Mouse (Mus musculus) left cerebral cortex, adult 2 months (tissue): Measurements from ENCODE around the gene Rps6. TPM values are rescaled to one million over a fixed set of nuclear protein-coding genes. Genes with fewer than 3 reads are reported as not detected.

ENCODE experiments used
- DNase-seq, 2 experiments: peaks; one replicate each; pipeline ENCODE4 v3.0.0; 2021 to 2022; ENCODE audit warnings: low spot score in 2 of 2, mixed read lengths in 1 of 2; ENCODE audit errors: extremely low spot score in 1 of 2
- H3K27ac ChIP-seq: fragments of 200-600 bp; 2 replicates; pipeline ENCODE4 v1.8.1; 2022
- H3K4me3 ChIP-seq: fragments of 200-600 bp; 2 replicates; pipeline ENCODE4 v1.8.1; 2022
- CTCF ChIP-seq: fragments of 200-600 bp; IDR thresholded peaks from 2 replicates; pipeline ENCODE4 v1.8.1; 2022; ENCODE audit warnings: antibody characterized with exemption, mild to moderate bottlenecking, moderate library complexity
- intact Hi-C: fragments of 180-260 bp; cut with DNase I; formaldehyde crosslinking; loops from one replicate; pipeline ENCODE4 v1.15.1; 2025
- long read RNA-seq, 2 experiments: library from polyadenylated mRNA; stranded (forward); transcript quantifications; one replicate each; pipeline ENCODE4 v2.0.0; 2021; ENCODE audit warnings: borderline mapping rate in 2 of 2
- total RNA-seq, 2 experiments: library from RNA; stranded (reverse); gene quantifications; 2 replicates each; pipeline ENCODE4 v1.2.3; 2021

The Rps6 gene
- total RNA-seq, result 100 to 1,000 TPM; 381 to 396 TPM
- long read RNA-seq, experiment 1, transcript Rps6-204 (4 exons, 1,128 nt), result minor isoform, 29 of 67 reads
- long read RNA-seq, experiment 1, transcript Rps6-201 (5 exons, 878 nt), result major isoform, 36 of 67 reads
- long read RNA-seq, experiment 1, partial matches to known transcripts, result 1 of 67 reads
- long read RNA-seq, experiment 1, other reads (novel, unspliced or antisense), result 1 of 67 reads
- long read RNA-seq, experiment 2, transcript Rps6-204 (4 exons, 1,128 nt), result minor isoform, 21 of 70 reads
- long read RNA-seq, experiment 2, transcript Rps6-201 (5 exons, 878 nt), result major isoform, 44 of 70 reads
- long read RNA-seq, experiment 2, partial matches to known transcripts, result 3 of 70 reads
- long read RNA-seq, experiment 2, other reads (novel, unspliced or antisense), result 2 of 70 reads

GRCm38 (mm10) chr4:86857113-86858069 is at the start of gene Rps6:
Gene Rps6 (minus strand): TSS chr4:86857412.
- intact Hi-C loops, result loop anchor here (5.0 kb wide), 2 partner anchors 245 to 505 kb away; partner anchors contain the start of gene Haus6

GRCm38 (mm10) chr4:86905869-86906268 is 48.7 kb upstream of the Rps6 start:
- DNase-seq, result no peak
- H3K4me3 ChIP-seq, result no peak overlapping the region
- H3K27ac ChIP-seq, result no peak overlapping the region
- intact Hi-C loops, result no loop called here
- TF ChIP-seq CTCF, result no peak

More at GRCm38 (mm10) chr4:86857113-86858069, at the start of gene Rps6:
- peak; percentile 95 to 97 for DNase-seq
- TF ChIP-seq CTCF, result no peak
- peak within 1 kb of the TSS; percentile 95 for H3K27ac ChIP-seq
- peak within 1 kb of the TSS; percentile 92 for H3K4me3 ChIP-seq

GRCm38 (mm10) chr4:86904969-86905368 is 47.8 kb upstream of the Rps6 start:
- no peak overlapping the region for H3K27ac ChIP-seq
- H3K4me3 ChIP-seq, result no peak overlapping the region
- DNase-seq, result no peak
- intact Hi-C loops, result no loop called here
- TF ChIP-seq CTCF, result peak; percentile 45

GRCm38 (mm10) chr4:86902351-86902750 is 45.1 kb upstream of the Rps6 start:
- no peak for TF ChIP-seq CTCF
- no peak for DNase-seq
- Histone ChIP-seq H3K27ac (no peak overlapping the region), H3K4me3 (no peak overlapping the region)
- intact Hi-C loops, result no loop called here

- no peak for DNase-seq
- intact Hi-C loops, result no loop called here
- no peak overlapping the region for H3K27ac ChIP-seq
- no peak overlapping the region for H3K4me3 ChIP-seq
- no peak for TF ChIP-seq CTCF
These were observed 41.7 kb upstream of the Rps6 start for GRCm38 (mm10) chr4:86898791-86899474.

GRCm38 (mm10) chr4:86897411-86897810 is 40.2 kb upstream of the Rps6 start:
- no peak for TF ChIP-seq CTCF
- Histone ChIP-seq H3K4me3 (no peak overlapping the region), H3K27ac (no peak overlapping the region)
- no peak for DNase-seq
- intact Hi-C loops, result no loop called here

GRCm38 (mm10) chr4:86887879-86888278 is 30.7 kb upstream of the Rps6 start:
- DNase-seq, result no peak
- no peak overlapping the region for H3K4me3 ChIP-seq
- TF ChIP-seq CTCF, result peak; percentile 22
- intact Hi-C loops, result loop anchor here (2.0 kb wide), 1 partner anchor 37 kb away; no protein-coding TSS in a partner anchor
- H3K27ac ChIP-seq, result no peak overlapping the region

- intact Hi-C loops, result no loop called here
- TF ChIP-seq CTCF, result no peak
- no peak for DNase-seq
- Histone ChIP-seq H3K27ac (no peak overlapping the region), H3K4me3 (peak overlapping the region; percentile 25)
These were observed 29.1 kb upstream of the Rps6 start for GRCm38 (mm10) chr4:86886160-86886878.

GRCm38 (mm10) chr4:86885790-86886159 is 28.6 kb upstream of the Rps6 start:
- no peak for DNase-seq
- Histone ChIP-seq H3K27ac (no peak overlapping the region), H3K4me3 (peak overlapping the region; percentile 25)
- no peak for TF ChIP-seq CTCF
- intact Hi-C loops, result no loop called here

GRCm38 (mm10) chr4:86884945-86885344 is 27.7 kb upstream of the Rps6 start:
- Histone ChIP-seq H3K27ac (no peak overlapping the region), H3K4me3 (no peak overlapping the region)
- no peak for DNase-seq
- peak; percentile 55 for TF ChIP-seq CTCF
- intact Hi-C loops, result no loop called here

- H3K4me3 ChIP-seq, result no peak overlapping the region
- TF ChIP-seq CTCF, result no peak
- no peak overlapping the region for H3K27ac ChIP-seq
- intact Hi-C loops, result no loop called here
- no peak for DNase-seq
These were observed 25.2 kb upstream of the Rps6 start for GRCm38 (mm10) chr4:86882413-86882812.
